Mouse (Mus musculus) left cerebral cortex, postnatal 14 days (tissue): Measurements from ENCODE around the gene Hdac5. TPM values are rescaled to one million over a fixed set of nuclear protein-coding genes. Genes with fewer than 3 reads are reported as not detected.

ENCODE experiments used
- DNase-seq, 2 experiments: peaks; one replicate each; pipeline ENCODE4 v3.0.0; 2021 to 2022; ENCODE audit warnings: low spot score in 2 of 2, mixed read lengths in 1 of 2
- intact Hi-C: fragments of 180-260 bp; cut with DNase I; formaldehyde crosslinking; loops from one replicate; pipeline ENCODE4 v1.15.1; 2025
- total RNA-seq, 2 experiments: library from RNA; stranded (reverse); gene quantifications; 2 replicates each; pipeline ENCODE4 v1.2.3; 2021

Hdac5 gene
- total RNA-seq, 2 experiments from 2014 or later: 194 to 197 TPM

DNA sequence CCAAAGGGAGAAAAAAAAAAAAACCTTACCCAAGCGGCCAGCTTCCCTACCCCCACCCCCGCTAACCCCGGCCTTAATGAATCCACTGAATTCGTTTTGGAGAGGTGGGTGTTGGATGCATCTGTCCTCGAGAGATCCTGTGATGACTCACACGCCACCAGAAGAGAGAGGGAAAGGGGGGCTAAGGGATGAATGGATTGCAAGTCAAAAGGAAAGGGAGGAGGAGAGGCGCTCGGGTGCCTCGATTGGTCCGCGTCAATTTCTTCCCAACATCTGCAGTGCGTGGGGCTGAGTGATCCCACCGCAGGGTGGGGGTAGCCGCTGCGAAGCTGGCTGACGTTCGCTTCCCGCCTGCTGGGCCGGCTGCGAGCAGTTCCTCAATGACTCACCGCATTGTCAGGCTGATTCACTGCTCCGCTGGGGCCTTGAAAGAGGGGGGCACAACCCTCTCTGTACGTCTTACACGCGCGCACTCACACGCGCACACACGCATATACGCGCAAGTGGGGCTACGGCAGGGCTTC lies 15.0 kb upstream of the Hdac5 start:
- intact Hi-C loops: no loop called here
- peak; percentile 80 to 93 for DNase-seq

DNA sequence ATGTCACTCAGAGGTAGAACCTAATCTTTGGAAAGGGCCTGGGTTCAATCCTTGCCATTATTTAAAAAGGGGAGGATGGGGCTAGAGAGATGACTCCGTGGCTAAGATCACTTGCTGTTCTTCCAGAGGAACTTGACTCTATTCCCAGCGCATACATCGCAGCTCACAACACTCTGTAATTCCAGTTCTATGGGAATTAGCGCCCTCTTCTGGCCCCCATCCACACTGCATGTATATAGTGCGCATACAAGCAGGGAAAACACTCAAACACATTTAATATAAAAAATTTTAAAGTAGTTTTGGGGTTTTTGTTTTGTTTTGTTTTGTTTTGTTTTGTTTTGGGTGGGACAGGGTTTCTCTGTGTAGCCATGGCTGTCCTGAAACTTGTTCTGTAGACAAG lies 11.9 kb upstream of the Hdac5 start:
- intact Hi-C loops: no loop called here
- no peak for DNase-seq

DNA sequence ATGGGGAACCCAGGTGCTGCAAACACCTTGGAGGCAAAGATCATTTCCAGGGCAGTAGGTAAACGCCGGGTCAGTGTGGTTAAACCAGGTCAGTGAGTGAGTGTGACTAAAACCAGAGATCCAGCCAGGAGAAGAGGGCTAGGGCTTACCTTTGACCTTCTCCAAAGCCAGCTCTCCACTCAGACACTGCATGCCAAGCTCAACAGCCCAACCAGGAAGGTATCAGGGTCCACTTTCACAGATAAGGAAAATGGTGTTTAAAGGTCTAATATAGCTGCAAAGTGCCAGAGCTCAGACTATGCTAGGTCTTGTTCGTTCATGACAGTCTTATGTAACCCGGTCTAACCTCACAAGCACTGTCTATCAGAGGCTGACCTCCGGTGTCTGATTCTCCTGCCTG lies 11.3 kb upstream of the Hdac5 start:
- intact Hi-C loops: no loop called here
- DNase-seq: no peak

DNA sequence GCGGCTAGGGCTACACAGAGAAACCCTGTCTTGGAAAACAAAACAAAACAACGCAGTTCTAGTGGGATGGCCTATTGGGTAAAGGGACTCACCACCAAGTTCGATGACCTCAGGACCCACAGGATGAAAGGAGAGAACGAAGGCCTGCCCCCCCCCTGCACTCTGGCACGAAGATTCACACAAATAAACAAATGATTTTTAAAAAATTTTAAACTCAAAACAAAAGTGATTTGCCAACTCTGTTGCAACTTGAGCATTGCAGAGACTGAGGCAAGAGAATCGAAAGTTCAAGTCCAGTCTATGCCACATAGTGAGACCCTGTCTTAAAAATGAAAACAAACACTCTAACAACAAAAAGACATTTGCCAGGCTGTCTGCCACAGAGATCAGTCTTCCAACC lies 10.7 kb upstream of the Hdac5 start:
- no peak for DNase-seq
- intact Hi-C loops: no loop called here

DNA sequence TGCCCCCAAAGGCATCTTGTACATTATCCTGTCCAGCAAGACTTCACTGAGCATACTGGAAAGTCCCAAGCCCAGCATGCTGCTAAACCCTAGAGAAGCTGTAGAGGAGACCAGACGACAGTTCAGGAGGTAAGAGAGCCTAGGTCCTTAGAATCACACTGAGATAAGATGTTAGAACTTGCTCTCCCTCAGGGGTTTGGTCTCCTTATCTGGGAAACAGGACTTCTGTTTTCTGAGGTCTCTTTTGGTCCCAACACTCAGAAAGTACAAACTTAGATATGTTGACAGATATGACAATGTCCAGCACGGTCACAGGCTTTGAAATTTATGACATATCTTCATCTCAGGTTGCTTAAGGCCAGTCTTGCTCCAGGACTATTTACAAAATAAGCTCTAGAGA lies 6.1 kb upstream of the Hdac5 start:
- intact Hi-C loops: no loop called here
- no peak for DNase-seq

DNA sequence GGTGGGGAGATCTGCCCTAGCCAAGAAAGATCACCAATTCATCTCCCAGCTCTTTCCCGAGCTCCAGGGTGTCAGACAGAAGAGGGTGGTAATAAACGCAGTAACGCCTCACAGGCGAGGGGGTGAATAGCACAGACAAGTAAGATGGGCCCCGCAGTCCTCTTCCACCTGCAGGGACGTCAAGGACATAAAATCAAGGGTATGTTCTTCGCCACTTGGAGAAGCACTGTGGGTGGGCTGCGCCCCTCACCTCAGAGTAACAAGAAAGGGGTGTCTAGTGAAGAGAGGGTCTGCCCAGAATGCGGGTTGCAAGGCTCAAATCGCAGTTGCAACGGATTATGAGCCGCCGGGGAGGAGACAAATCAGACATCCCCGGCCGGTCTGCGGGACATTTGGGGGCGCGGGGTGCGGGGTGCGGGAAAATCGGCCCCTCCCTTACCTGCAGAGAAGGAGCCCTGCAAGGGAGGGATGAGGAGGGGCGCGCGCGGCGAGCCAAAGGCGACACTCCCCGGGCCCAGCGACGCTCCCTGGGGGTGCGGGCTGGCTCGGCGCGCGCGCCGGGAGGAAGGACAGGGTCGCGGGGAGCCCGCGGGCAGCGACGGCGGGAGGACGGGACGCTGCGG lies 524 bp downstream of the Hdac5 start:
- intact Hi-C loops: loop anchor here (5.0 kb wide), 1 partner anchor 42 kb away; the partner anchor contains the start of genes G6pc3 and Lsm12
- DNase-seq: no peak

DNA sequence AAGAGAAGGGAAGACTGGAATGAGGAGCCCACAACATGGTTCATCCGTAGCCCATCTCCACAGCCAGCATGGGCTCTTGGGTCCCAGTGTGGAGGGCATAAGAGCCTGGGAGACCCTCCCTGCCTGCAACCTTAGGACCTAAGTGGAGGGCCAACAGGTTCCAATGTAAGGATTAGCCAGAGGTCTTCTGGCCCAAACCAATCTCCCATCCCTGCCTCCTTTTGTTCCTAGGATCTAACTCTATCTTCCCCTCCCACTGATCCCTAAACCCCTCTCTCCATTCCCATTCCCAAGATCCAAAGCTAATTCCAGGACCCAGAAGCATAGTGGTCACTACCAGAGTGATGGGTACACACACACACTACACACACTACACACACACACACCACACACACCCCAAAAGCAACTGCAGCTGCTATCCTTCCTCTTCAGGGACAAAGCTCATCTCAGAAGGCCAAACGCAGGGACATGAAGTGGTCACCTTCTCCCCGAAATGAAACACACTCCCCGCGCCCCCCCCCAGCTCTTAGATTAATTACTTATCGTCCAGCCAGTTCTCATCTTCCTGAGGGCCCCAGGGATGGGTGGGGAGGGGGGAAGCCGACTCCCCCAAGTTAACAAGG lies 1.2 kb downstream of the Hdac5 start:
- no peak for DNase-seq
- intact Hi-C loops: loop anchor here (5.0 kb wide), 1 partner anchor 41 kb away; the partner anchor contains the start of genes G6pc3 and Lsm12

DNA sequence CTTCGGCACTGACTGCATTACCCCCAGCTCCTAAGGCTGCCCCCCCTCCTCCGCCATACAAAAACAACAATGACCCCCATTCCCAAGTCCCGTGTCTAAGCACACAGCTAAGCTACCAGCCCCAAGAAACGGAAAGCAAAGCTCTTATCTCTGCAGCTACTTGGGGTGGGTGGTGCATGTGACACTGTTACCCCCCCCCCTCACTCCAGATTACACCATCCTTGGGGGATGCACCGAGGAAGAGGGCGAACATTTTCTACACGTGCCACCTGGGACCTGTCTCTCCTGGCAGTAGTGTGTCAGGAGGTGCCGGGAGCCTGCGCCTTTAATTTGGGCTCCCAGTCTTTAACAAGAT lies 1.8 kb downstream of the Hdac5 start:
- intact Hi-C loops: loop anchor here (5.0 kb wide), 1 partner anchor 41 kb away; the partner anchor contains the start of genes G6pc3 and Lsm12

DNA sequence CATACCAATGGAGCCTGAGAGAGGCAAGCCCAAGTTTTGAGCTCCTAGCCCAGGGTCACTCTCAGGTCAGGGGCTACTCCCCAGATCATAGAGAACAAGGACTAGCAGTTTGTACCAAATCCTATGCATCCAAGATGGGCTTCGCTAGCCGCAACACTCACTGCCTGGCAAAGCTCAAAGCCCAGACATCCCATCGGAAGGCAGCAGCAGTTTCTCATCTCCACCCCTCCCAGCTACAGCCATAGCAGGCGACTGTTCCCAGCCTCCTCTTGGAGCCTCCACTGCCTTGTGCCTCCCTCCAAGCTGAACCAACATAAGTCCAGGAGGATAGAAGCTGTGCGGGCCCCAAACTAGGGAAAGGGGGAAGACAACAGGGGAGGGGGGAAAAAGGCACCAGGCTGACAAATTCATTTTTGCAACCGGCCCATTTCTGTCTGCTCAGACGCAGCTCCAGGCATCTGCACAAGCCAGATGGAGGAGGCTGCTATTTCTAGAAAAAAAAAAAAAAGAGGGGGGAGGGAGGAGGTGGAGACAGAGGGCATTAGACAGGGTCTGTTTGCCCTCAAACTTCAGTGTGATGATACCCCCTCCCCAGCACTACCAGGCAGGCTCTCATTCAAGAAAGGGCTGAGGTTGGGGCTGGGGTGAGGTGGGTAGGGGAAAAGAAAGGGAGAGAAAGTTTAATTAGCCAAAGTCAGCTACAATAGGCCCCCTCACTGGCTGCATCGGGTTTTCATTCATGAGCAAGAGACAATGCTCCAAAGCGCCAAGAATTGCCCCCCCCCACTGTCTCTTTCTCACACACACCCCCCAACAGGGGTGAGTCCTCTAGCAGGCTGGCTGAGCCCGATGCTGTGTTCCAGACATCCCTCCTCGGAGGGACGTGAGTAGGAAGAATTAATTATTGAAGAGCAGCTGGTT lies 2.4 kb downstream of the Hdac5 start:
- no peak for DNase-seq
- intact Hi-C loops: loop anchor here (5.0 kb wide), 1 partner anchor 40 kb away; the partner anchor contains the start of genes G6pc3 and Lsm12

More for the DNA sequence above, 1.8 kb downstream of the Hdac5 start:
- DNase-seq: no peak

DNA sequence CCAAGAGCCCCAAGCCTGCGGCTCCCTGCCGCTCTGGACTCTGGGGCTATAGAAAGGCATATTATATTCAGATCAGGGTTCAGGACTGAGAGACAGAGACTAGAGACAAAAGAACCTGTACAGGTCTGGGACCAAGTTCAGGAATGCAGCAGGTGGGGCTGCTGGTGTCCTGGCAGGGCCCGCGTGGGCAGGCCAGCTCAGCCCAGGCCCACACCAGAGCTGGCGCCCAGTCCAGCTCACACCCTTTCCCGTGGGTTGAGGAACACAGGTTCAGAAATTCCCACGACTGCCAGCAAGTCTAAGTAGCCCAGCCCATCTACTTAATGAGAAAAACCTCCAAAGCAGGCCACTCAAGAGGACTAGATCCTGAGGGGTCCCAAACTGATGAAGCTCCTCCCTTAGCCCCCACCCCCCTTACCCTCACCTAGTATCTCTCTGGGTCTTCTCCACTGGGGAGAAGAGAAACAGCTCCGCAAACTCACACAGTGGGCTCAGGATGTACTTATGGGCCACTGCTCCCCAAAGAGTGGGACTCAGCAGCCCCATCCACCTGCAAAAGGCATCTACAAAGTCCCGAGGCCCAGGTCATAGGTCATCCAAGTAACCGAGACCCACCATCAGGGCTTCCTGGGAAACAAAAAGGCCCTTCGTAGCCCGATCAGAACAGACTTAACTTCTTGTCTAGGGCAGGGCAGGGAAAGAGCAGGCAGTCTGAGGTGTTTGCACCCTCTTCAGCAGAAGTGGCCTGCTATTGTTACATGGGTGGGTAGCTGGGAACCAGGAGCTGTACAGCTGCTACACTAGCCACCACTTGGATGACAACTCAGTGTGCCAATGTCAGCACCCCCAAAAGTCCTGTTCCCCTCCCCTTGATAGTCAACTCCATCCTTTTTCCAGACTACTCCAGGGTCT lies 3.6 kb downstream of the Hdac5 start:
- no peak for DNase-seq
- intact Hi-C loops: loop anchor here (5.0 kb wide), 1 partner anchor 39 kb away; the partner anchor contains the start of genes G6pc3 and Lsm12

DNA sequence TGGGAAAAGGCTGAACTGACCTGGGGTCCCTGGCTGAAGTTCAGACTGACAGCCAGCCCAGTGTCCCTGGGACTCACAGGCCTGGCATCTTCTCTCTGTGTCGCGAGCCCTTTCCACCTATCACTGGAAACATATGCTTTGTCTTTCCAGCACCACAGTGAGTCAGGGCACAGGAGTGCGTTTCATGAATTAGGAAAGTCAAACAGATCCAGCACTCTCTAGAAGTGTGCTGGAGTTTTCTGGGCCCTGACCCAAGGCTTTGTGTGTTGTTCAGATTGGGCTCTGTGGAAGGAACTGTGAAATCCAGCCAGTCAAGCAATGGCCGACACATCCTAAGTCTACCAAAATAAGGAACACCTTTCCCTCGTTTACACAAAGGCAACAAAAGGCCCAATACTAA lies 4.7 kb downstream of the Hdac5 start:
- intact Hi-C loops: loop anchor here (5.0 kb wide), 1 partner anchor 38 kb away; the partner anchor contains the start of genes G6pc3 and Lsm12
- no peak for DNase-seq

DNA sequence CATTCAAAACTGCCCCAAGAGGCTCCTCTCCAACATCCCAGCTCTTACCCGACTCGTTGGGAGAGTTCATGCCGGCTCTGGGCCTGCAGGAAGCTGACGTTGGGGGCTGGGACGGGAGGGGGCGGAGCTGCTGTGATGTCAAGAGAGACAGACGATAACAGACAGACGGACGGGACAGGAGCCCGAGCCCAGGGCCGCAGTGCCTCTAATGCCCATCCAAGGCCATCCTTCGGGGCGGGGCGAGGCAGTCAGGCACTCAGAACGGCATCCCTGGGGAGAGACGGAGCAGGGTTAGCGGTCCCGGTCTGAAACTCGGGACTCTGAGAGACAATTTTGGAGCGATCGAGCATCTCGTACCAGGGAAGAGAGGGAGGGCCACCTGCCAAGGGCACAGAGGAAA lies 5.3 kb downstream of the Hdac5 start:
- no peak for DNase-seq
- intact Hi-C loops: loop anchor here (5.0 kb wide), 2 partner anchors 37 to 67 kb away; partner anchors contain the start of genes G6pc3, Lsm12 and Tmem101

DNA sequence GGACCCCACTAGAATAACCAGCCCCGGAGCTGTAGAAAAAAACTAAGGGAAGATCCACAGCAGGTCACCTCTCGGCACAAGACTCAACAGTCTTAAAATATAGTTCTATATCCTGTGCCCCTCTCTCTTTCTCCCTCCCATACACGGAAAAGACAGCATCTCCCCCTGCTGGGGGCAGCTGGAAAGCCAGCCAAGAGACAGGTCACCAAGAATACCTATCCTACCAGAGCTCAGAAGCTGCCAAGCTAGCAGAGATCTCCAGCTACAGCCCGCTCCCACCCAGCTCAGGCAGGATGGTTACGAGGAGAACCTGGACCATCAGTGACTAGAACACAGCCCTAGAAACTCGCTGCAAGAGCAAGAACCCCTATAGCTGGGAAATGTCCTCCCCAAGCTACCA lies 6.8 kb downstream of the Hdac5 start:
- intact Hi-C loops: loop anchor here (5.0 kb wide), 1 partner anchor 66 kb away; the partner anchor contains the start of gene Tmem101
- DNase-seq: peak in 1 of 2 experiments; percentile 66

DNA sequence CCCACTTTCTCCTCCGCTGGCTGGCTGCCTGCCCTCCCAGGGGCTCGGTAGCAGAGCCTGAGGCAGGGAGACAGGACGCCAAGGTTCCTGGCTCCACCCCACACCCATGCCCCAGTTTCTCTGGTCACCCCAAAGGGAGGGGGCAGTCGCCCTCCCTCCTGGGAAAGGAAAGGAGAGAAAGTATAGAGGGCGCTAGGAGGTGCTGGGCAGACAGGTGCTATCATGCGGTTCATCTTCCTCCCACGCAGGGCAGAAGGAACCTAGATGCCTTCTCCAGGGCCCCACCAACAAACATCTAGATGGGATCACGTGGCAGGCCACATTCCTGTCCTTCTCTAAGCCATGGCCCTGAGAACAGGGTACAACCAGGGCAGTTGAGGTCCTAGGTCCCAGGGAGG lies 8.0 kb downstream of the Hdac5 start:
- DNase-seq: no peak
- intact Hi-C loops: loop anchor here (5.0 kb wide), 1 partner anchor 65 kb away; the partner anchor contains the start of gene Tmem101

DNA sequence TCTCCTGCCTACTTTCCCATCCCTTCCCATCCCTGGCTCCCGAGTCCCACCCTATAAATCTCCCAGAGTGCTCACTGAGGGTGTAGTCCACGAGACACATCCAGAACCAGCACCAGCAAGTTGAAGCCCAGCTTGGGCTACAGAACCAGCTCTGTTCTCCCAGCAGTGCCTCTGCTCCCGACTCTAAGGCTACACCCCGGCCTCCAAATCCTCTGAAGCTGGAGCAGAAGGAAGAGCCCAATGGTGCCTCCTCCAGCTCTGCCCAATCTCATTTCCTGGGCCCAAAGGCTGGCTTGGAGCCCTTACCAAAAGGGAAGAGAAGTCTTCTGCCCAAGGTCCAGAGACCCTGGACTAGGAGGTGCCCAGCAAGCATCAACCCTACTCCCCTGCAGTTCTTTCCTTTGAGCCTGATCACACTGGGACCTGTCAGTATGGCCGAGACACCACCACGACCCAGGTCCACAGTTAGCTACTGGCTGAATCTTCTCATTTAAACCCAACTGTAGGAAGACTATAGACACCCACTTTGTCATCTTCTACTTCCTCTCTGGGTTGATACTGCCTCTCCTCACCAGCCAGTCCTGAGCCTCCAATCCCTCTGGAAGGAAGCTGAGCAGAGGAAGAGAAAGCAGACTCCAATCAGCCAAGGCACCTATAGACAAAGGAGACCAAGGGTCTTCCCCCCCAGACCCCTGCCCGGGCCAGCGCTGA lies 8.6 kb downstream of the Hdac5 start:
- intact Hi-C loops: loop anchor here (5.0 kb wide), 1 partner anchor 64 kb away; the partner anchor contains the start of gene Tmem101
- DNase-seq: no peak

DNA sequence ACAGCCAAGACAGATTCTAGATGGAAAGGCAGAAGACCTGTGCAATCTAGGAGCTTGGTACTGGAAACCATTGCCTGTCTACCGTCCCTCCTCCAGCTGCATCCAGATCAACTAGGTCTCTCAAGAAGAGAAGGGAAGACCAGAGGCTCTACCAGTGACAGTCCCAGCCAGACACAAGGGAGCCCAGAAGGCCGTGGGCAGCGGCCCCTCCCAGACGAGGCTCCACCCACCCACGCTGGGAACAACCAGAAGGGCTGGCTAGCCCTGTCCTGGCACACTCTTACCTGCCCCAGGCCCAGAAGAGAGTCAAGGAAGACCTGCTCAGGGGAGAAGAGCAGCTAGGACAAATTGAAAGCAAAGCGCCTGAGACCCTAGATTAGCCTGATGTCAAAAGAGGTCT lies 9.5 kb downstream of the Hdac5 start:
- DNase-seq: no peak
- intact Hi-C loops: loop anchor here (5.0 kb wide), 1 partner anchor 63 kb away; the partner anchor contains the start of gene Tmem101

DNA sequence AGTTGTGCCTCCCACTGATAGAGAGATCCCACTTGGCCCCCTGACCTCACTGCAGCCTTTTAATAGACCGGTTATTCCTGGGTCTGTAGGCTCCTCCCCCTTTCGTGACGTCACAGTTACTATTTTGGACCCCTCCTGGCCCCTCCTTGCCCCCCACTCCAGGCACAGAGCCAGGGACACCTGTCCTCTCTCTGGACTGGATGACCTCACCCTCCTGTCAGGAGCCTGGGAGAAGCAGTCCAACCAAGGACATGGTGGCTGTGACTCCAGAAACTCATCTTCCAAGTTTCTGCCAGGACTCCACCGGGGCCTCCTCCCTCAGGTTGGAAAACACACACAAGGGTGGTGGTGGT lies 10.0 kb downstream of the Hdac5 start:
- intact Hi-C loops: loop anchor here (5.0 kb wide), 1 partner anchor 63 kb away; the partner anchor contains the start of gene Tmem101
- no peak for DNase-seq
